Mouse (Mus musculus): Measurements from ENCODE around the gene Idi1. TPM values are rescaled to one million over a fixed set of nuclear protein-coding genes. Genes with fewer than 3 reads are reported as not detected.
"Not testable (repeated sequence)": the region's sequence is repeated elsewhere in the genome, so short reads cannot be mapped to it uniquely, and the experiment has no call there.

The Idi1 gene
- polyA plus RNA-seq, 1 experiment from 2014 or later = 107 TPM

DNA sequence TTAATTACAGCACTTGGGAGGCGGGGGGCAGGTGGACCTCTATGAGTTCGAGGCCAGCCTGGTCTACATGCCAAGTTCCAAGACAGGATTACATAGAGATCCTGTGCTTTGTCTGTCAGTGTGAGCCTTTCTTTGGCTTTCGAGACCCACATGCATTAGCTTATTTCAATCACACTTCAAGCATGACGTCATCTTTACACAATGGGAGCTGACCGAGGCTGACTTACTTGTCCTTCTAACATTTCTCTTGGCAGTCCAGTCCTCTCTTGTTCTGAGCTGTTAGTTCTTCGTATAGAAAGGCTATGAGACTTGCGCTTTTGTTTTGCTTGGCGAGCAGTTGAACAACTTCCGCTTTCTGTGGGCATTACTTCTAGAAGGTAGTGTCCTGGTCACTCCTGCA, 24.4 kb upstream of the Idi1 start:
- Histone ChIP-seq H3K4me3 (replicated peaks) (no peak overlapping the region), H3K4me2 (no peak overlapping the region), H3K9me3 (replicated peaks) (no peaks in the 10 kb centered on the region), H3K9ac (replicated peaks) (no peak overlapping the region), H3K36me3 (peaks cover 15% of the 10 kb centered on the region), H3K4me1 (0 out of 2 replicates have a peak, but pooled peaks cover 4% of the 10 kb centered on the region), H3K27ac (replicated peaks) (no peak overlapping the region), H3K27me3 (replicated peaks) (no peaks in the 10 kb centered on the region)
- ATAC-seq (ENCODE audit: low FRiP score) = no peak
- WGBS = 95% methylated on average over 9 of the region's 9 CpGs

DNA sequence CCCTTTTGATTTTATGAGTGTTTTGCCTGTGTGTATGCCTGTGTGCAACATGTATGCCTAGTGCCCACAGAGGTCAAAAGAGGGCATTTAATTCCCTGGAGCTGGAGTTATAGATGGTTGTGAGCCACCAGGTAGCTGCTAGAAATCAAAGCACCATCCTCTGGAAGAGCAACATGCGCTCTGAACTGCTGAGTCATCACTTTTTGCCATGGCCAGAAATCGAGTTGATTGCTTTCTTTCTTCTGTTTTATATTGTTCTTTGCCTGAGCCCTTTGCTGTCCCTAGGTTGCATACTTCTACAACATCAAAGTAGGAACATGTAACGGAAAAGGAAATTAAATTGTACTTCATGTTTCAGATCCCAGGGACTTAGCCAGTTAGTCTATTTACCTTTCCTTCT, 20.3 kb upstream of the Idi1 start:
- WGBS = 88% methylated on average over 3 of the region's 3 CpGs
- no peaks in the 10 kb centered on the region for H3K27me3 ChIP-seq (replicated peaks)
- peaks cover 5% of the 10 kb centered on the region for H3K36me3 ChIP-seq
- no peak overlapping the region for H3K27ac ChIP-seq (replicated peaks)
- H3K9ac ChIP-seq (replicated peaks) = no peak overlapping the region
- H3K4me3 ChIP-seq (replicated peaks) = no peak overlapping the region
- ATAC-seq (ENCODE audit: low FRiP score) = no peak
- peaks cover 19% of the 10 kb centered on the region for H3K4me1 ChIP-seq
- no peaks in the 10 kb centered on the region for H3K9me3 ChIP-seq (replicated peaks)
- H3K4me2 ChIP-seq = no peak overlapping the region

DNA sequence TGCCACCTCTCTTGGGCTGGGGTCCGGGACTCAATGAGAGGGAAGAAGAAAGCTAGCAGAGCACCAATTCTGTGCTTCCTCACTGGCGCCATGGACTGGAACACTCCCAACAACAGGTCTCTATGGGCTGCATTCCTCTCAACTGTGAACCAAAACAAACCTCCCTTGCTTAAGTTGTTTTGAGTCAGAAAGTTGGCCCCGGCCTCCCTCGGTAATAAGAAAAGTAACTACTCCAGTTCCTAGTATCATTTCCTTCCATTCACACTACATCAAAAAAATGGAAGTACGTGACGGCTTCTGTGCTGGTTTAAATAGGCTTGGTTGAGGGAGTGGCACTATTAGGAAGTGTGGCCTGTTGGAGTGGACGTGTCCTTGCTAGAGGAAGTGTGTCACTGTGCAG, 18.7 kb upstream of the Idi1 start:
- Histone ChIP-seq H3K4me1 (peaks cover 20% of the 10 kb centered on the region), H3K36me3 (no peaks in the 10 kb centered on the region), H3K4me2 (no peak overlapping the region), H3K27ac (replicated peaks) (no peak overlapping the region), H3K9ac (replicated peaks) (no peak overlapping the region), H3K4me3 (replicated peaks) (no peak overlapping the region), H3K27me3 (replicated peaks) (no peaks in the 10 kb centered on the region), H3K9me3 (replicated peaks) (no peaks in the 10 kb centered on the region)
- WGBS = 87% methylated on average over 7 of the region's 7 CpGs
- ATAC-seq (ENCODE audit: low FRiP score) = no peak

DNA sequence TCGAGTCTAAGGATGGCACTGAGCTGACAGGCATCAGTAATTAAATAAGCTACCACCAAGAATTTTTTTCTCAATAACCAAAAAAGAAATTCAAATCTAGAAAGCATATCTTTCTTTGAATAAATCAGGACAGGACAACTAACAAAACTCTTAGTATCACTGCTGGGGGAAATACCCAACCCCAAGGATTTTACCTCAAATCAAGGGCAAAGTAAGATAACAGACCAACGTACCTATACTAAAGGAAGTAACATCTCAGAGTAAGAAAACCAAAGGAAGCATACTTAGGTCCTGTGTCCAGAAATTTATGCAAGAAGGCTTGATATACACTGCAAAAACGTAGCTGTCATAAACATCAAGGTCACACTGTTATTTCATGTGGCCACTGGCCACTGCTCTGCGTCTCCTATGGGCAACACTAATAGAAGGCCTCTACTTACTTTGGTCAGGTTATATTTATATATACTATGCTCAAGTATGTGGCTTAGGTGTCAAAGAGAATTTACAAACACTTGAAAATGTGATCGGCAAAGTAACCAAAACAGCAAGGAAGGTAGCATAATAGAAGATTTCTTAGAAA, 15.6 kb upstream of the Idi1 start:
- Histone ChIP-seq H3K4me3 (replicated peaks) (peak overlapping the region; percentile 85), H3K4me2 (peak overlapping the region; percentile 78), H3K9me3 (replicated peaks) (no peaks in the 10 kb centered on the region), H3K9ac (replicated peaks) (peak overlapping the region; percentile 85), H3K4me1 (peaks cover 20% of the 10 kb centered on the region), H3K27me3 (replicated peaks) (no peaks in the 10 kb centered on the region), H3K27ac (replicated peaks) (no peak overlapping the region), H3K36me3 (no peaks in the 10 kb centered on the region)
- no peak for ATAC-seq (ENCODE audit: low FRiP score)
- 72% methylated on average over 5 of the region's 5 CpGs for WGBS

DNA sequence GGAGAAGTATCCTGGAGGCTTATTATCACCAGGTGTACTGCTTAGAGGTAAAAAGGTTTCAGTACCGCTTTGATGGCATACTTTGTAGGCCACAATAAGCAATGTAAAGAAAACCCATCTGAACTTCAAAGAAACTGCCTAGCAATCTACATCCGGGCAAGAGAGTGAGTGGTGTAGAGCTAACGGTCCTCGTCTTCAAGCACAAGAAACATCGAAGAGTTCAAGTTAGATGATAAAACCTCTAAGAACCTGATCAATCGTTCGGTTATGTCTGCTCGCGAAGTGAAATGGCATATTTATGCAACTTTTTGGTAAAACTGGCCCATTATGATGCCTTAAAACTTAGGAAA, 15.2 kb upstream of the Idi1 start:
- peaks cover 17% of the 10 kb centered on the region for H3K4me1 ChIP-seq
- H3K4me2 ChIP-seq = peak overlapping the region; percentile 78
- no peaks in the 10 kb centered on the region for H3K9me3 ChIP-seq (replicated peaks)
- no peaks in the 10 kb centered on the region for H3K27me3 ChIP-seq (replicated peaks)
- H3K36me3 ChIP-seq = no peaks in the 10 kb centered on the region
- peak overlapping the region; percentile 85 for H3K9ac ChIP-seq (replicated peaks)
- ATAC-seq (ENCODE audit: low FRiP score) = no peak
- WGBS = 5% methylated on average over 9 of the region's 9 CpGs
- H3K27ac ChIP-seq (replicated peaks) = peak overlapping the region; percentile 91
- H3K4me3 ChIP-seq (replicated peaks) = peak overlapping the region; percentile 85

DNA sequence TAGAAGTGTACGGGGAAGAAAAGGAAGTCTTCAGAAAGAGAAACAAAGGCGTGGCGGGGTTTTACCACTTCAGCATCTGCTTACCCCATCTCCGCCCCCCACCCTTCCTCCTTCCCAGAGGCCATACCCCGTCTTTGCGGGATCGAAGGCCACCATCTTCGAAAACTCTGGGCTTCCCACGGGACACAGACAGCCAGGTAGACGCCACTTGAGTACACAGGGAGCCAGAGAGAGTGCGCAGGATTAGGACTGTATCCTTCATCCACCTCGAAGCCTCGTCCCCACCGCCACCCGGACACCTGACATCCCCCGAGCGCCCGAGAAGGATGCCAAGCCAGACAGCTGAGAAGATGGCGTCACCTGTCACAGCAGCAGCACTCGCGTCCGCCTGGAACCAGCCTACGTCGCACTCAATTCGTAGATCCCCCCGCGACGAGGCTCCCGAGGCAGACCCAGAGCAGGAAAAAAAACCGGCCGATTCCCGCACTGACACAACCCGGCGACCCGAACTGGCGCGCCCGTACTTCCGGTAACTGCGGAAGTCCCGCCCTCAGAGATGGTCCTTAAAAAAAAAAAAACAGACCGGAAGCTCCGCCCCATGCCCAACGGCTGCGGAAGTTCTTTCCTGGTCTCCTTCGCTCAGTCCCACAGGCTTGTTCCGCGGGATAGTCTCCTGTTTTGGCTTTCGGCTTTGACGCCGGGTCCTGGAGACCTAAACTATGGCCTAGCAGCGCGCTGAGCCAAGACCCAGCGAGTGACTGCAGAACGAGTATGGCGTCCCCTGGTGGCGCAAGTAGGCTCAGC, 14.6 kb upstream of the Idi1 start:
- peak overlapping the region; percentile 91 for H3K27ac ChIP-seq (replicated peaks)
- peaks cover 17% of the 10 kb centered on the region for H3K4me1 ChIP-seq
- H3K9me3 ChIP-seq (replicated peaks) = no peaks in the 10 kb centered on the region
- no peaks in the 10 kb centered on the region for H3K36me3 ChIP-seq
- H3K4me3 ChIP-seq (replicated peaks) = peak overlapping the region; percentile 85
- H3K9ac ChIP-seq (replicated peaks) = peak overlapping the region; percentile 85
- ATAC-seq (ENCODE audit: low FRiP score) = peak; percentile 95
- H3K27me3 ChIP-seq (replicated peaks) = no peaks in the 10 kb centered on the region
- WGBS = under 1% methylated on average over 57 of the region's 57 CpGs
- H3K4me2 ChIP-seq = peak overlapping the region; percentile 78

DNA sequence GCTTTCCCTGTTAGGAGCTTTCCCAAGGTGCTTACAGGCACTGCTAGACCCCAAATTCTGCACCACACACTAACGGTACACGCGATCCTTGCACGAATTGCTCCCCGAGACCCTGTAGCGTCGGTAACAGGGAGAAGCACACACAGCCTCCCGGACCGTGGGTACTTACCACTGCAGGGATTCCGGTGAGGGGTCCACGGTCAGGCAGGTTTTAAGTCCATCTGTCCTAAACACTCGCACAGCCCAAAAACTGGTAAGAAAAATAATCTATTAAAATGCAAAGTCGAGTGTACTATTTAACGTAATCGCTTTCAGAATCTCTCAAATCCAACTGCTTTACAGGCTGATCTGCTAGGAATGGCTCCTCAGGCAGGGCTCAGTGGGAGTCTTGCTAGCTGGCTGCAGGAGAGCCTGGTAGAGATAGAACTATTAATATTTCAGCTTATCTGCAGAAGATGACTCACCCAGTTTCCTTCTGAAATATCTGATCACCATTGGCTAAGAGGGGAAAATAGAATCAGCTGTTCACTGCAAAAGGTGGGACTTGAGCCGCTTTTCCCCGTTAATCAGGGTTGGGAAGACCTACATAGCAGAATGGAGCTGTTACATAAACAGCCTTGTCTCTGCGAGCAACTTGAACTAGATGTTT, 13.9 kb upstream of the Idi1 start, which contains the start of gene Wdr37:
Gene Wdr37 (minus strand): TSS at position 596 of the 649 bp plus-strand sequence.
- under 1% methylated on average over 18 of the region's 18 CpGs for WGBS
- H3K4me2 ChIP-seq = peak within 1 kb of the TSS; percentile 78
- H3K27me3 ChIP-seq (replicated peaks) = no peaks in the 10 kb centered on the region
- peak; percentile 71 for ATAC-seq (ENCODE audit: low FRiP score)
- H3K9ac ChIP-seq (replicated peaks) = peak within 1 kb of the TSS; percentile 85
- peak within 1 kb of the TSS; percentile 85 for H3K4me3 ChIP-seq (replicated peaks)
- H3K27ac ChIP-seq (replicated peaks) = peak within 1 kb of the TSS; percentile 91
- H3K36me3 ChIP-seq = no peaks in the 10 kb centered on the region
- peaks cover 13% of the 10 kb centered on the region for H3K4me1 ChIP-seq
- H3K9me3 ChIP-seq (replicated peaks) = no peaks in the 10 kb centered on the region

DNA sequence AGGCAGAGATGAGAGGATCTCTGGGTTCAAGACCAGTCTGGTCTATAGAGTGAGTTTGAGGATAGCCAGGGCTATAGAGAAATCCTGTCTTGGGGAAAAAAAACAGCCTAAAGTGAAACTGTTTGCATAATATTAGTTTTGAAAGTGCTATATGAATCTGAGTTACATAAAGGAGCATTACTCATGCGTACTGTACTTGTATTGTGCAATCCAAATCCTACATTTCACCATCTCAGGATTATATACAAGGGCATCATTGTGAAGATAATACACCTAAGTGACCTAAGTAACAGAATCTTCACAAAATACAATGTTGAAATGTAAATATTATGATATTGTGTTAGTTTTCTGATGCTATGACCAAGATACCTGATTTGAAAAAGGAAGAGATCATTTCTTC, 11.5 kb upstream of the Idi1 start:
- ATAC-seq (ENCODE audit: low FRiP score) = no peak
- Histone ChIP-seq H3K4me3 (replicated peaks) (no peak overlapping the region), H3K27ac (replicated peaks) (no peak overlapping the region), H3K9ac (replicated peaks) (no peak overlapping the region), H3K4me1 (peaks cover 10% of the 10 kb centered on the region), H3K4me2 (no peak overlapping the region), H3K36me3 (no peaks in the 10 kb centered on the region), H3K9me3 (replicated peaks) (no peaks in the 10 kb centered on the region), H3K27me3 (replicated peaks) (no peaks in the 10 kb centered on the region)
- 96% methylated on average over 1 of the region's 1 CpGs for WGBS

DNA sequence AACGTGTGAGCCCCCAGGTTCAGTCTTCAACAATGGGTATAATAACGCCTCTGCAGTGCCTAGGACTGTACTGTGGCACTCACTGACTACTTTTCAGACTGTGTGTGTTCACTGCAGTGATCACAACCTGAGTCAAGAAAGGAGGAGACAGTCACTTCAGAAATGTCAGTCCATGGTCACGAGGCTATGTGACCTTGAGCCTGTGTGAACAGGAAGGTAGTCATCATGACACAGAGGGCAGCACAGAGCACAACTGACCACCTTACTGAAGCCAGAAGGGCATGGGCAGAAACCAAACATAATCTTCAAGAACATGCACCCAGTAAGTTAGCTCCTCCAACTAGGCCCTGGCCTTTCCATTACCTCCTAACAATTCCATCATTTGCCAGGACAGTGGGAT, 3.7 kb upstream of the Idi1 start:
- Histone ChIP-seq H3K4me1 (peaks cover 6% of the 10 kb centered on the region; the same call in 1 of the 2 replicates), H3K36me3 (no peaks in the 10 kb centered on the region), H3K9ac (replicated peaks) (no peak overlapping the region), H3K4me2 (no peak overlapping the region), H3K9me3 (replicated peaks) (no peaks in the 10 kb centered on the region), H3K4me3 (replicated peaks) (no peak overlapping the region), H3K27me3 (replicated peaks) (no peaks in the 10 kb centered on the region), H3K27ac (replicated peaks) (no peak overlapping the region)
- ATAC-seq (ENCODE audit: low FRiP score) = no peak
- WGBS = 79% methylated on average over 3 of the region's 3 CpGs

DNA sequence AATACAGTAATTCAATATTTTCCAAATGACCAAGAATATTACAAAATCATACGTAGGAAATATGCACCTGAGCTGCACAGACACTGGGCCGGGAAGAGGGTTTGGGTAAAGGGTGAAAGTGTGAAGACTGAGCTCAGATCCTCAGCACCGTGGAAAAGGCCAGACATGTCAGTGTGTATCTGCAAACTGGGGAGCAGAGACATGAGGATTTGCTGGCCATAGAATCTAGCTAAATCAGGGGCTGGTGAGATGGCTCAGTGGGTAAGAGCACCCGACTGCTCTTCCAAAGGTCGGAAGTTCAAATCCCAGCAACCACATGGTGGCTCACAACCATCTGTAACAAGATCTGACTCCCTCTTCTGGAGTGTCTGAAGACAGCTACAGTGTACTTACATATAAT, 1.4 kb upstream of the Idi1 start:
- not testable (repeated sequence) for ATAC-seq (ENCODE audit: low FRiP score); H3K27me3 ChIP-seq (replicated peaks); H3K36me3 ChIP-seq; H3K9me3 ChIP-seq (replicated peaks); H3K9ac ChIP-seq (replicated peaks); H3K4me2 ChIP-seq; H3K27ac ChIP-seq (replicated peaks); H3K4me3 ChIP-seq (replicated peaks)
- H3K4me1 ChIP-seq = peaks cover 24% of the 10 kb centered on the region
- 83% methylated on average over 5 of the region's 5 CpGs for WGBS

DNA sequence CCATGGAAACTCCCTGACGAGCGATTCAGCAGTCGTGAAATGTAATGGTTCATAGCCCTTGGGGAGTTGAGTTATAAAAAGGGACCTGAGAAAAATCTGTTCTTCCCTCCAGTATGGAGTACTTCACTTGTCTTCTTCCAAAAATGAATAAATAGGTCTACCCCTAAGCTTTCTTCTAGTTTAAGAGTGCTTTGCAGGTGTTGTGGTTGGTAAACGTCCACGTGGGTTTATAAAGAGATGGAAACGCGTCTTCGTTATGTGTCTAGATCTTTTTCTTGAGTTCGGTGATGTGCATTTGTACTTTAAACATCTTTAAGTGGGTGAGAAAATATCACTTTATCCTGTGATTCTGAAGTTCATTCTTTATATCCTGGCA, 872 bp downstream of the Idi1 start:
- 3% methylated on average over 9 of the region's 9 CpGs for WGBS
- Histone ChIP-seq H3K4me1 (peaks cover 25% of the 10 kb centered on the region), H3K27me3 (replicated peaks) (no peaks in the 10 kb centered on the region), H3K4me2 (peak overlapping the region; percentile 63), H3K36me3 (peaks cover 14% of the 10 kb centered on the region), H3K27ac (replicated peaks) (peak overlapping the region; percentile 99), H3K9me3 (replicated peaks) (no peaks in the 10 kb centered on the region), H3K9ac (replicated peaks) (peak overlapping the region; percentile 75), H3K4me3 (replicated peaks) (peak overlapping the region; percentile 80)
- no peak for ATAC-seq (ENCODE audit: low FRiP score)

DNA sequence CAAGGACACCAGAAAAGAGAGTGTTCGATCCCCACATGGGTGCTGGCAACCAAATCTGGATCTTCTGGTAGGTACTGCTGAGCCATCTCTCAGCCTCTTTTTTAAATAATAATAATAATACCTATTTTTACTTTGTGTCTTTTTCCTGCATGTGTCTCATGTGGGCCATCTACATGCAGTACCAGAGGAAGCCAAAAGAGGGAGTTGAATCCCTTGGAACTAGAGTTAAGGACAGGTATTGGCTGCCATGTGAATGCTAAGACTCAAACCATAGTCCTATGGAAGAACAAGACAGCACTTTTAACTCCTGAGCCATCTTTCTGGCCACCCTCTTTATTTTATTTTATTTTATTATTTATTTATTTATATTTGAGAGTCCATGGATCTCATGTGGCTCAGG, 3.3 kb downstream of the Idi1 start:
- Histone ChIP-seq H3K4me3 (replicated peaks) (no peak overlapping the region), H3K36me3 (peaks cover 24% of the 10 kb centered on the region), H3K4me1 (peaks cover 25% of the 10 kb centered on the region), H3K4me2 (no peak overlapping the region), H3K9ac (replicated peaks) (no peak overlapping the region), H3K27me3 (replicated peaks) (no peaks in the 10 kb centered on the region), H3K9me3 (replicated peaks) (no peaks in the 10 kb centered on the region), H3K27ac (replicated peaks) (no peak overlapping the region)
- ATAC-seq (ENCODE audit: low FRiP score) = no peak
- 98% methylated on average over 1 of the region's 1 CpGs for WGBS

Data from neural tube, embryonic 15.5 days (tissue).